Mouse (Mus musculus) spleen, adult 2 months (tissue): ENCODE measurements around the gene Mrvi1.

Experiments
- CTCF ChIP-seq: fragments of 200-500 bp; IDR thresholded peaks from 2 replicates; pipeline ENCODE4 v1.5.1; 2011; ENCODE audit warnings: mild to moderate bottlenecking, inconsistent platforms; ENCODE audit not compliant: insufficient read depth, insufficient read length, insufficient replicate concordance; ENCODE audit errors: extremely low read depth
- POLR2A ChIP-seq: fragments of 200-500 bp; IDR thresholded peaks from 2 replicates; pipeline ENCODE4 v1.6.1; 2011; ENCODE audit warnings: low read depth, low read length, inconsistent platforms

DNA sequence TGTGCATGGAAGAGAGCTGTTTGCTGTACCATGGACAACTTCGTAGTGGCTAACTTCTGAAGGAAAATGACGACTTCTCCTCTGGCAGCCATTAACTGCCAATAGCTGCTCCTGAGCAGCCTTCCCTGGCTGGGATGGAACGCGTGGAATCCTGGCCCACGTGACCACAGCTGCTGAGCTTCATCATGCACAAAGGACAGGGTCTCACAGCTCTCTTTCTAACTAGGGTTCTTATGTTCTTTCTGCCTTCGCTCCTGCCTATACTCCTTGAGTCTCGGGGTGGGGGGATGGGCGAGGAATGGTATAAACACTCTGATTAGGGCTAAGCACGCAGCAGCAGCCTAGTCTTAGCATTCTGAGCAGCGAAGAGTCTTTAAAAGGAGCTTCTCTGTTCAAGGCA, 117.2 kb downstream of the Mrvi1 start:
- TF ChIP-seq POLR2A, result no peak
- TF ChIP-seq CTCF, result no peak
